Mouse (Mus musculus): ENCODE measurements around the gene Nrg3.
"Not testable (repeated sequence)": the region's sequence is repeated elsewhere in the genome, so short reads cannot be mapped to it uniquely, and the experiment has no call there.

The Nrg3 gene

DNA sequence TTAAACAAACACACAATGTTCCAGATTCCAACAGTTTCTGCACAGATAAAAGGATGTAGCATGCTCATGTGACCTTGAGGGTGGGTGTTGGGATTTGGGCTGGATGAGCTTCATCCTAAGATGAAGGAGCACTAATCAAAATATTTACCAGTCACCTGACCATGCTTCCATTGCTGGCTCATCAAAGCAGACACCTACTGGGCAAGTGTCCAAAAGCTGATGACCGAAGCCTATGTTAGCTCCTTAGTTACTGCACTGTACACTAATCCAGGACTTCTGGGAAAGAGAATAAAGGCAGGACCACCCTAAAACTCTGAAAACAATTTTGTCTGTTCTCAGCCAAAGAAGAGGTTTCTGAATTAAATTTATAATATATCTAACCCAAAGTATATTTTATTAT is 261.4 kb downstream of the Nrg3 start:
- no peak for DNase-seq (ENCODE audit: low spot score)

DNA sequence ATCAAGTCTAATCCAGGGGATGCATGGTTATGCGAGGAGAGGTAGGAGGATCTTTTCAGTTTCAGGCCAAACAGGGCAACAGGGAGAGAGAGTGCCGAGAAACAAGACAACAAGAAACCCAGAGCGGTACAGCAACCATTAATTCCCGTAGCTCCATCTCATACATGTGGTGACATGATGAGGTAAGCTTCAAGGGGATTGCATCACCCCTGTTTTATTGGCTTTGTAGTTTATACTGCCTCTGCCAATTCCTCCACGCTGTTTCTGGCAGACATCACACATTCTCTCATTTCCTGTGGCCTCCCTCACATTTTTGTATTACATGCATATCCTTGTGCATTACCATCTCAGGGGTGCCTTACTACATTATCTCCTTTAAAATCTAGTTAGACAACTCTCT is 280.9 kb downstream of the Nrg3 start:
- no peak for DNase-seq (ENCODE audit: low spot score)

DNA sequence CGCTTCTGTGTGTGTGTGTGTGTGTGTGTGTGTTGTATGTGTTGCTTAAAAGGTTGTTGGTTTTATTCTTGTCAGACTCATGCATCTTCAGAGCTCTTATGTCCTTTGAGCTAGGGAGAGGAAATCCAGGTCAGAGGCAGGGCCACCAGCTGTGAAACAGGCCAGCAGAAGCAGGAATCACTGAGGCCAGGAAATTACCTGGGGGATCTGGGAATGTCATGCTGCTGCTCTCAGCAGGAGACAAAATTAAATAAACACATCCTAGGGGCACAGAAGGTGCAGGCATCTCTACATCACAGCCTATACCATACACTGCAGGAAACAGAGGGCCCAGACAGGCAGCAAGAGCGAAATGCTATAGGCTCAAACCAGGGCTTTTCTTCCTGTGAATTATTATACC is 299.2 kb downstream of the Nrg3 start:
- no peak for DNase-seq (ENCODE audit: low spot score)

DNA sequence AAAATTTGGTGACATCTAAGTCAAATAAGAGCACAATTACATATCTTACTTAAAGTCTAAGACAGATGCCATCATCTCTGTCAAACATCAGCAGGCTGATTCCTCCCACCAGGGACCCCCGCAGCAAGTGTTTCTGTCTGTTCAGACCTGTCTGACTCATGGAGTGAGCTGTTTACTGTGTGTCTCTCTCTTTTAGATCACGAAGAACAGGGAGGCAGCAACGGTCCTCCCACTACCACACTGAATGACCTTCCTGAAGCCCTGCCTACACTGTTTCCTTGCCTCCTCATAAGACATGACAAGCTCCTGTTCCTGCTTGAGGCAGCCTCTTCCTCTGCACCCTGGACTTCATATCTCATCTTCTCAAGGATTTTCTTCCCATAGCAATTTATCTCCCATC is 312.7 kb downstream of the Nrg3 start:
- no peak for DNase-seq (ENCODE audit: low spot score)

DNA sequence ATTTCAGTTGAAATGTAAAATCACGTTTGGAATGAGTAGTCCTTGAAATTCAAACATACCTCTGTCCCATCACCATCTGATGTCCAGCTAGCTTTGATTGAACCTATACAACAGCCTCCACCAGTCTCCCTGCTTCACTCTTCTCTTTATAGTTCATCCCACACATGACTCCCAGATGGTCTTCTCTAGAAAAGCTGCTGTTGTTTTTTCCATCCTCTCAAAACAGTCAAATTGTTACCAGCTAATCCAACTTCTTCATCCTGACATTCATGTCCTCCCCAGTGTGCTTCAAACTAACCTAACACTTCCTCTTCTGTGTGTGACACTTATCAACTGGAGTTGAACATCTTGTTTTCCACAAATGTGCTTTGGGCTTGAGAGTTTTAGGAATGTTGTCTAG is 317.4 kb downstream of the Nrg3 start:
- no peak for DNase-seq (ENCODE audit: low spot score)

DNA sequence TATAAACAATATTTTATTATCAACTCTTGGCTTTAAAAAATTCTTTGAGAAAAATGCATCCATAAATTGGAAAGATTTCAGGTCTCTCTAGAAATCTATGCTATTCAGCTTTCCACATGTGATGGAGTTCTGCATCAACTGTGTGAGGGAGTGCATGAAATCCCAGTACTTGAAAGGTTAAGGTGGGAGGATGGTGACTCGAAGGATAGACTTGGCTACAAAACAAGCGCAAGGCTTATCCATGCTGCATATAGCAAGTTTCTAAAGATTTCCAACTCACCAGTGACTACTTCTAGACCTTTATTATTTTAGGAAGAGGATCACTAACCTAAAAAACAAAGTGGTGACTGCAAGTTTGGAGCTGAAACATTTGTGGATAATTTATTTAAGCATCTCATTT is 343.1 kb downstream of the Nrg3 start:
- DNase-seq (ENCODE audit: low spot score): no peak

DNA sequence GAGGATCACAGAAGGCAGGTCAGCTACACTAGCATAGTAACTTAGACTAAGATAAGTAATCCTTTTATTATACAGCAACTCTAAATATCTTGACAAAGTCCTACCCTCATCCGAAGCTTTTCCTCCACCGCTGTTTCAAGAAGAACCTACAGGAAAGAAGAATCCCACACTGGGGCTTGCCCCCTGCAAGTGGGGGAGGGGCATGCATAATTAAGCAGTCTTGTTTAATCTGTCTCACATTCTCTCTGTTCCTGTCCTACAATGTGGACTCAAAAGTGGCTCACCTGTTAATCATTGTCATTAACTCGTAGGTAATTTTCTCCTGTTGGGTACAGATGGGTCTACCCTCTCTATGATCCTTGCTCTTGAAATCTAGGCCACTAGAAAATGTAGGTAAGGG is 354.9 kb downstream of the Nrg3 start:
- no peak for DNase-seq (ENCODE audit: low spot score)

DNA sequence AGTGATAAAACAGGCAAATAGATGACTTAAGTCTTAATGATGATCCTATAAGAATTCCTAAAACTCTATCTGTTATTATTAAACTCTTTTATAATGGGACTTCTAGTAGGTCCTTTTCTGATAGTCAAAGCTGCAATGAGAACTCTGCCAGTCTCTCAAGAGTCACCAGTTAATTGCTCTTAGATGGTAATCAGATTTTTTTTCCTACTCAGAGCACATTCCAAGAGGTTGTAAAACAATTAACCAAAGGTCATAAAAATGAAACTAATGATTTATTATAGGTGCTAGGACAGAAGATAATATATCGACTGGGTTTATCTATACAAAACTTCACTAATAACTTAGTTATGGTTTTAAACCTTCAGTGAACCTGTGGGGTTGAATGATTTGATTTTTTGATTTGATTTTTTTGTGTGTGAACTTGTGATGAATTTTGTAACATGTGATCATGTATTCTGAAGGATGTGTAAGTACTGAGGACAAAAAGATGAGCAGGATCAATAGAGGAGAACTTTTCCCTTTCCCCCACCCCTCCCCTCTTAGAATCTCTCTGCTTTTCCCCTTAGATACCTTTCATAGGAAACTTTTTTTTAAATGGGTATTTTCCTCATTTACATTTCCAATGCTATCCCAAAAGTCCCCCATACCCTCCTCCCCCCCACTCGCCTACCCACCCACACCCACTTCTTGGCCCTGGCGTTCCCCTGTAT is 356.2 kb downstream of the Nrg3 start:
- not testable (repeated sequence) for DNase-seq (ENCODE audit: low spot score)

DNA sequence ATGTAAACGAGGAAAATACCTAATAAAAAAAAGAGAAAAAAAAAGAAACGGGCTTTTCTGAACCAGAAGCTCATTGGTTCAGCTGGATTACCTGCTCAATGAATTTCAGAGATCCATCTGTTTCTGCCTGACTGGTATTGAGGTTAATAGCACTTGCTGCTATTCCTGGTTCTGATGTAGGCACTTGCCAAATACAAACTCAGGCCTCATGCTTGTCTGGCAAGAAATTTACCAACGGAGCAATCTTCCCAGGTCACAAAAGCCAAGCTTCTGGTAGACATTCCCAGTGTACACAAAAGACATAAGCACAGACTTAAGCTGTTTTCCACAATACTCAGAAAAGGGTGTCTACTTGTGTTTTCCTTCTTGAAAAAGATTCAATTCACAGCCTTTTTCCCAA is 363.3 kb downstream of the Nrg3 start:
- DNase-seq (ENCODE audit: low spot score): no peak

DNA sequence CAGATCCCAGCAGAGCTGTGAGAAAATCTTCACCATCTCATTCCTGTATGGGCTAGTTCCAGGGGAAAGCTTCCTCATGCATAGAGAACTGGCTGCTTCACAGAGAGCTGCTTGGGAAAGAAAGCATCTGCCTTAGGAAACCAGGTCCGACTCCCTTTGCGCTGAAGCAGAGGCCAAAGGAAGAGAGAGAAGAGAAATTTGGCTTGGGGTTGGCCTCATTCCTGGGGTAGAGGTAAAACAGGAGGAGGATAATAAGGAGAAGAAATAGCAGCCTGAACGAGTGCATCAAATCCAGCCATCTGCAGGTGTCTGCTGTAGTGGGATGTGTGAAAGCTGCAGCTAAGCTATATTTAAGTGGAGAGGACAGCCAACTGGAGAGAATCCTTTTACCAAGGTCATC is 366.1 kb downstream of the Nrg3 start:
- DNase-seq (ENCODE audit: low spot score): no peak

DNA sequence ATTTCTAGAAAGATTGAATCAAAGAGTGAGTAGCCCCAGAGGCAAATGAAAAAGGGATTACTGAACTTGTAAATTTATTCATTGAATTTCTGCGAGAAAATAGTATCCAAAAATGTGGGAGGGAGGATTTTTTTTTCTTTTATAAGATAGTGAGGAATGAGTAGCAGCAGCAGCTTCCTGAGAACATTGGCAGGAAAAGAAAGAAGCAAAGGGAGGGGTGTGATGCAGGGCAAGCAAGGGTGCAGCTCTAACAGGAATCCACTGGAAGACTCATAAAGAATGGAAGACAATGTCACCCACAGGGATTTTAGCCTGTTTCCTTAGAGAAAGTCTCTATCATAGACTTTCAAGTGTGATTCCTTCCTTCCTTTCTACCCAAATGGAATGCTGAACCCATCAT is 377.7 kb downstream of the Nrg3 start:
- no peak for DNase-seq (ENCODE audit: low spot score)

DNA sequence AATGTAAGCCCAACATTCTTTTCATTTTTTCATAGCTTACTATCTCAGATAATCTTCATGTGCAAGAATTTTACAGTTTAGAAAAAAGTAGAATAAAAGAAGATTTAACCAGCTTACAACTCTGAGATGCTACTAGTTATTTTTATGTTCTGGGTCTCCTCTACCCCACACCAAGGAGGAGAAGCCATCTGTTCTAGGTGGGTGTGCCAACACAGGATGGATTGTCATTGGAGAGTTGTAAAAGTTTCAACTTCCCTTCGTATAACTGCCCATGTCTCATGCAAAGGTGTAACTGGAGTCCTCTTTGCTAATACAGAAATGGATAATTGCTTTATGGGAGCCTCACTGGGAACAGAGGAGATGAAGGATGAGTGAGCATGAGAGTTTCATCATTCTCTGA is 393.4 kb downstream of the Nrg3 start:
- DNase-seq (ENCODE audit: low spot score): no peak

DNA sequence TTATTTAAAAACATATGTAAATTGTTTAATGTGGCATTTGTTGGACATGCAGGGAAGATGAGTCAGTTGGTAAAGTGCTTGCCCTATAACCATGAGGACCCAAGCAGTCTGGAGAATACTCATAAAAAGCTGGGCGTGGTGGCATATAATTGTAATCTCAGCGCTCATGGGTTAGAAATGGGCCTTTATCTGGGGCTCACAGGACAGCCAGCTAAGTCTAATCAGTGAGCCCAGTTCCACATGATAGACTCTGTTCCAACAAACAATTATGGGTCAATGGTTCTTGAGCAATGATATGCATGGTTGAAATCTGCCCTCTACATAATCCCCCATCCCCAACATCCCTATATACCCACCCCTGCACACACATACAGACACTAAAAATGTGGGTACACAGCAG is 421.3 kb downstream of the Nrg3 start:
- DNase-seq (ENCODE audit: low spot score): no peak

DNA sequence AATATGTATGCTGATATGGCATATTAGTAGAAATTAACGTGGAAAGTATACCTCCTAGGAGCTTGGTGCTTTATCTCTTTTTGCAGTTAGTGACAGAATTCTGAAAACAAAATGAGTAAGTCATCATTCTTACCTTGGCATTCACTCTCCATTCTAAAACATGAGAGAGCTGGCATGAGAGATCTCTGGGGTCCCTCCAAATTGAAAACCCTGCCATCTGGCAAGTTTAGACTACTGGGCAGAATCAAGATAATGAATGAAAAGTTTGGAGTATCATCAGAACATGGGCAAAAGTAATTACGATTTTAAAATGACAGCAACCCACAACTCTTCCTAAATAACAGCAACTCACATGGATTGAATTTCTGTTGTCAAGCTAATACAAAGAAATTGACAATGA is 423.9 kb downstream of the Nrg3 start:
- DNase-seq (ENCODE audit: low spot score): no peak

DNA sequence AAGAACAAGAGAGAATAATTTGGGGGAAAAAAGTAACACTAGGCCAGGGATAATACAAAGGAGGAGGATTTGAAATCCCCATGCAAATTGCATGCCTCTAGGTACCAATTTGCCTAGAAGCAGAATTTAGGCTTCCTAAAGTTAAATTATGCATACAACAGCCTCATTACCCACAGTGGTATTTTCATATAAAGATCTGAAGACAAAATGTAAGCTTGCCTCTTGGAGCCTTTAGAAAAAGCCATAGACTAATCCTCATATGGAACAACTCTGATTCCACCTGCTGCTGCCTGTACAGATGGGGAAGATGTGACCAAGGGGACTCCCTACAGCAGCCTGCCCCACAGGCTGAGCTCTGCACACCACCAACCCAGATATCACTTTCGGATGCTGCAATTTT is 428.6 kb downstream of the Nrg3 start:
- no peak for DNase-seq (ENCODE audit: low spot score)

DNA sequence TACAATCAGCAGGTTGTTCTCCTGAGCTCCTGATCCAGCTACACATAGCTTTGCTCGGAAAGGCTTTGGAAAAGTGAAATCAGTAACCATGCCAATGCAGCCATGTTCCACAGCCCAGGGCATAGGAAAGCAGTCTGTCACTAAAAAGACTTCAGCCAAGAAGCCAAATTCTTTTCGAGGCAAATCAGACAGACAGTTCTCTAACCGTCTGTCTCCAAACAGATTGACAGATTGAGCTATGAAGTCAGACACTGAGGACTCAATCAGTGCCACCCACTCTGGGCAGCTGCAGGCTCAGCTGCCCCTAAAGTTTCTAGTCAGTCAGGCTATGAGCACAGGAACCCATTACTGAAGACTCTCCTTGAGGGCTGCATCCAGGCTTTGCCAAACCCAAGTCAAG is 429.1 kb downstream of the Nrg3 start:
- DNase-seq (ENCODE audit: low spot score): no peak

DNA sequence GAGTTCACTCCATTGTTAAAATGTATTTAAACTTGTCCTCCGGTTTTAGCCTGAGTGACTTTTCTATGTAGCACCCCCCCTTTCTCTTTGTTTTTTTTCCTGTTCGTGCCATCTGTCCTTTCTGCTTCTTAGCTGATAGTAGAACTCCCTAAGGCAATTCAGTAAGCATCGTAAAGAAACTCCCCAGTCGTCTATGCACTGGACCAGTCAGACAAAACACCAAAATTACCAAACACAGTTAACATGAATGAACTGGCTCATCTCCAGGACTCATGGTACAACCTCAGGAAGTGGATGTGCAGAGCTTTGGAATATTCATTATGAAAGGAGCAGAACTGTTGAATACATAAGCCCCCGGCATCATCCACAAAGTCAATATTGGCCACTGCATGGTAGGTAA is 429.5 kb downstream of the Nrg3 start:
- DNase-seq (ENCODE audit: low spot score): no peak

DNA sequence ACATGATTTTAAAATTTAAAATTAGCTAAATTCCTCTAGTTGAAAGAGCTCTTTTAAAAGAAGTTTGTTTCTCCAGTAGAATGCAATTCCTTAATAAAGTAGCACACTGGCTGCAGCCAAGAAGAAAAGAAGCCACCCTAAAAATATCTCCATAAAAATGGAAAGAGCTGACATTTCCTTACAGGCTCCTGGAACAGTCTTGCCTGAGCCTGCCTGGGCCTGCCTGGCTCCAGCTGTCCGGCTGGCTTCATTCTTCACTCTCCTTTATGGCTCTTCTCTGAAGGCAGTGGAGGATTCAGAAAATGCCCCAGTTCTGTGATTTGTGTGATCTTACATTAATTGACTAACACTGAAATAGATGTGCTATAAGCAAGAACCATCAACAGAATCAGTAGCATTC is 433.8 kb downstream of the Nrg3 start:
- no peak for DNase-seq (ENCODE audit: low spot score)

DNA sequence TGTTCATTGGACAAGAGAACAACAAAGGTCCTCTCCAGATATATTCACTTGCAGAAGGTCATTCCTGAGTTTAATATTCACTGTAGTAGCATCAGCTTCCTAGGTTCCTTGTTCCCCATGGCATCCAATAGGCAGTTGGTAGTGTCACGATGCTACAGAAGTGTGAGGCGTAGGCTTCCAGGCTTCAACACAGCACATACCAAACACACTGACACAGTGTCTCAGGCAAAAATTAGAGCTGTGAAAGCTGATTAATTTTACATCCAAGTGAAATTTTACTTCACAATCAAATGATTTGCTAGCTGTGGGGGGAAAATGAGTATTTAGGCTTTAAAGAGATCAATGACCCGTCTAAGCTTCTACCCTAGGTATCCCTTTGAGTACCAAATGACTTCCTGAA is 438.4 kb downstream of the Nrg3 start:
- DNase-seq (ENCODE audit: low spot score): no peak

DNA sequence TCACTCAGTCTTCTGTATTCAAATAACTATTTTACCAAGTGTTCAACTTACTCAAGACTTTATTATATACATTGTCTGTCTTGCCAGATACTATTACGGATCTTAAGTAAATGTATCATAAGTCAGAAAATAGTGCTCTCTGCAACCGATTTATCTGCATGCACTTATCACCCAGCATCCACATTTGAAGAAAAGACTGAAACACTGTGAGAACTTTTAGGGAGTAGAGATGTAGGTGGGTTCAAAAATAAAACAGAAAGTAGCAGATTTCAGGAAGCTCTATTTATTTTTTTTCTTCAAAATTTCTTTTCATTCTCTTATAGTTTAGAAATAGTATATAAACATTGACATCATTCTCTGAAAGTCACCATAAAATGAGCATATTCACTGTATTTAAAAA is 449.8 kb downstream of the Nrg3 start:
- DNase-seq (ENCODE audit: low spot score): no peak

DNA sequence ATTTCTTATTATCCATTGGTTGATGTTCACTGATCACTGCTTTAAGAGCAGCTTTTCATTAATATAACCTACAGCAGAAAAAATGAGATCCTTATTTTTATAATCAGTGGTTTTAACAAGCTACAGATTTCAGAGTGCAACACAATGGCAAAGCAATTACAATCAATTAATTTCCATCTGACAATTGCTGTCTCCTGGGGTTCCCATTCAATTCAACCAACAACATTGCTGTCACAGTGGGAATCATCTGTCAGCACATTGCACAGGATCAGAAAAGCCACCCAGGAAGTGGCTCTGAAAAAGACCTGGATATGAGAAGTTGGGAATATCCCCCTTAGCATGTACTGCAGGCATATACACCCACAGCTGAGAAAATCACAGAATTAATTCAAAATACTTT is 458.8 kb downstream of the Nrg3 start:
- DNase-seq (ENCODE audit: low spot score): no peak

DNA sequence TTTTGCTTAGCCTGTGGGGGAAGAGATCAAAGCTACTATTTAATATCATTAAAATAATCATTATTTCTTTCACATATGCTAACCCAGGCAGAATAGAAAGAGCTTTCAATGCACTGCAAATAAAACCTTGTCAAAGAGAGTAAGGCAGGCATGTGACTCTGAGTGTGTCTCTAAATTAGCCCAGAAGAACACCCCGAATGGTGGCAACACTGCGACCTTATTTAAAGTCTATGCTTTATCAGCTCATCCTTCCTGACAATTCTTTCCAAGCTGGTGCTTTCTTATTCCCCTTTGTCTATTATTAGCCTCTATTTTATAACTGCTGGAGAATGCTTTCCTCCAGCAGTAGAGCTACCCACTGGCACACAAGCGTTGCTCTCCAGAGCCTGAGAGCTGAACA is 475.0 kb downstream of the Nrg3 start:
- DNase-seq (ENCODE audit: low spot score): no peak

DNA sequence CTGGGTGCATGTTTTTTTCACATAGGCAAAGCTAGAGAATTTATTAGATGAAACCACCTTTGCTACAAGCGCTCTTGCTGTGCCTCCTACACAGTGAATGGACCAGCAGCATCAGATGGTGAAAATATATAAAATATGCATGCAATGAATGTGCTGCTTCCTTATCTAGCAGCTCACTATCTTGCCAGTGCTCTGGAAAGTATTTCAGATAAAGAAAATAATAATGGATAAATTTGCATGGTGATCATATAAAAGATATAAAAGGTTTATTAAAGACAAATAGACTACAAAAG is 480.4 kb downstream of the Nrg3 start:
- DNase-seq (ENCODE audit: low spot score): no peak

DNA sequence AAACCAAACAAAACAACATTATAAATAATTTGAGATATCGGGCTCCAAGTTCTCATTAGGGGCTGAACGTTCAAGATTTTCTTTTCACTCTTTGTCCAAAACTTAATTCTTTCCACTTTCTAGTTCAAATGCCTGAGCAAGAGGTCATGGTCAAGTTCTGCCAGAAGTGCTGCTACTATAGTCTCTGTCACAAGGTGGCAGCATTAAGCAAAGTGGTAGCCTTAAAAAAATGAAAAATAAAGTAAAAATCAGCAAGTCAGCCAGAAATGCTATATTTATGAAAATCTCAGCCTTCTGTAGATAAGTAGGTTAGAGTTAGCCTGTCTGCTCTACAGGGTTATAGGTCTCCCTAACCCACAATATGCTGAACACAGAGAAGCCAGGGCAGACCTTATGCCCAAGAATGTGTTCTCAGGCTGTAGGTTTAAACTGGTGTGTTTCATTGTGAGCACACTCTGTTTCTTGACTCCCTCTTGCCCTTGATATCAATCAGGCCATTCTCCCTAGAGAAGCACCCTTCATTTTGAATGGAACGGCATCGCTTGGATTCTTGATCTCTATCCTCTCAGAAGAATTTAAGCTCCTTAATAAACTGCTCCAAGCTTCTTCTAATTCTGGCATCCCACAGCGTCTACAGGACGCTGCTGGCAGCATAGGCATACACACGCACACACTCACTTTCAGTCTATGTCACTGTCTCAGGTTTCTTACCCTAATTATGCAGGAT is 480.9 kb downstream of the Nrg3 start:
- DNase-seq (ENCODE audit: low spot score): no peak

All from lung, postnatal 25 days (tissue).